Mouse (Mus musculus): ENCODE measurements at regions not wholly inside any gene's neighbourhood (a gene's known extent, or its start where the extent isn't known, plus 50 kb on each side); places are given as distances from the start of the nearest gene placed in this dataset.

DNA sequence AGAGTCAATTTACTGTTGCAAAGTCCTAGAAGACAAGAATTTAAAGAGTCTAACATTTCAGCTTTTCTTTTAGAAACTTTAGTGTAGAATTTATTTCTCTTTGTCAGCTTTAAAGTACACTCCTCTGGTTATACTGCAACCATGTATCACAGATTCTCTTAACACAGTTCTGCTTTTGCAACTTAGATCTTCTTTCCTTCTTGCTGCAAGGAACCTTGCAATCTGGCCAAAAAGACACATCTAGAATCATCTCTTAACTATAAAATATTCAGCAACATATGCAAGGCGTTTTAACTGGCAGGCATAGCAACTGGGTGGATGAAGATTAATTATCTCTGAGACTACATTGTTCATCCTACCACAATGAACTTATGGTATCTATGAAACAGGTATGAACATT is 1844.6 kb upstream of the Slc7a12 start:
- no peak for DNase-seq (ENCODE audit: low spot score)

DNA sequence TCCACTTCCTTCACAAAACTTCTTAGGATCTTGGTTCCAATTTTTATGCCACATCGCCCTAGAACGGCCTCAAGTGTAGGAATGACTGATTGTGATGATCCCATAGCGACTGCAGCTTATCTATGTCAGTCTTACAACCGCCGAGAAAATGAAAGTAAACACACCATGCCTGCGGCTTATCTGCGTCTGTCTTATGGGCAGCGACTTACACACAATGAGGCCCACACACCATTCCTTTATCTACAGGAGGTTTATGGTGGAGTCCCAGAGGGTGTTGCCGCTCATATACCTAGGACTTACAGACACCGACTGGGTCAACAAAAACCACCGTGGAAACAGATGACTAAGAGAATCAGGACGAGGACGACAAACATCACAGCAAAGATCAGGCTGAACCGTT is 1817.0 kb upstream of the Slc7a12 start:
- peak; percentile 17 for DNase-seq (ENCODE audit: low spot score)
